Mouse (Mus musculus): ENCODE results near the gene Fmo4. TPM values are rescaled to one million over a fixed set of nuclear protein-coding genes. Genes with fewer than 3 reads are reported as not detected.
"Not testable (repeated sequence)": the region's sequence is repeated elsewhere in the genome, so short reads cannot be mapped to it uniquely, and the experiment has no call there.

Gene Fmo4
- total RNA-seq, 2 experiments from 2014 or later: 0.10 TPM; not detected in 1

DNA sequence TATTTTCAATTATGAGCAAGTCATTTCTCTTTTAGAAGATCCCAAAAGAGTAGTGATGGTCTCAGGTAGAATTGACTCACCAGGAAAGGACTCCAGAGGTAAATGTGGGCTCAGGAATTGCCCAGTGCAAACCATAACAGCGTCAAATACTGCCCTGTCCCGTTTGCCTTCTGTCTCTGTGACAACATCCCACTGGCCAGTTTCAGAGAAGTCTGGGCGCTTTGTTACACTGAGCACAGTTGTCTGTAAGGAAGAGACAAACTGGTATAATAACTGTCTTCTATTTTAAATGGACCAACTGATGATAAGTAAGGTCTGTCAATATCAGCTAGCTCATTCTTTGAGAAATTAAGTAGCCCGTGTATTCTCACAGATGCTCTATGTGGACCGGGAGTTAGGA is 6.3 kb downstream of the Fmo4 start:
- no peak for DNase-seq (ENCODE audit: low spot score)
- intact Hi-C loops (cut with DNase I): no loop called here

DNA sequence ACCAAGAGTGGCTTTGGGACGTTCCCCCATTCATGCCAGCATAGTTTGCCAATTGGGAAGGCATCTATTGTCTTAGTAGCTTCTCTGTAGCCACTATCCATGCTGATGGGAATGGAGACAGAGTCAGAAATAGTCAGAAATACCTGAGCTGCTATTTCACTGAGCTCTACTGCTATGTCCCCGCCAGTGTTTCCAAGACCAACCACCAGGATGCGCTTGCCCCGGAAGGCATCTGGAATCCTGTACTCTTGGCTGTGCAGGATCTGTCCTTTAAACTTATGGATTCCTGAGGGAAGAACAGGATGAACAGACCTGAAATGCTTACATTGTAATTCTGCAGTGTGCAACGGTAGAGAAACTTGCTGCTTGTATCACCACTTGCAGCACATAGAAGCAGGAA is 8.8 kb downstream of the Fmo4 start:
- no peak for DNase-seq (ENCODE audit: low spot score)

DNA sequence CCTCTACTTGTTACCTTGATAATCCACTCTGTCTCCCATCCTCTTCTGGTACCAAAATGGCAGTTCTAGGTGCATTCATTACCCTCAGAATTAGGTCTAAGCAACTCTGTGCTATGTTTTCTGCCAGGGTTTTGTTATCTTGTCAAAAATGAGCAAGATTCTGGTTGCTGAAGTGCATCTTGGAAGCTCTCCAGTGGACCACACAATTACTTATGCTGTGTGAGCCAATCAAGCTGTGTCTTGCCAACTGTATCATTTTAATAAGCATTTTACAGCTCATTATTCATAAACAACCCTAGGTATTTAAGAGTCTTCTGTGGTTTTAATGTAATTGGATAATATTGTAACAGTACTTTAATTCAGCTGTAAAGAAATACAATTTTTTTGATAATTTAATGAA is 17.3 kb downstream of the Fmo4 start:
- intact Hi-C loops (cut with DNase I): no loop called here
- no peak for DNase-seq (ENCODE audit: low spot score)

More for the DNA sequence above, 8.8 kb downstream of the Fmo4 start:
- intact Hi-C loops (cut with DNase I): no loop called here

DNA sequence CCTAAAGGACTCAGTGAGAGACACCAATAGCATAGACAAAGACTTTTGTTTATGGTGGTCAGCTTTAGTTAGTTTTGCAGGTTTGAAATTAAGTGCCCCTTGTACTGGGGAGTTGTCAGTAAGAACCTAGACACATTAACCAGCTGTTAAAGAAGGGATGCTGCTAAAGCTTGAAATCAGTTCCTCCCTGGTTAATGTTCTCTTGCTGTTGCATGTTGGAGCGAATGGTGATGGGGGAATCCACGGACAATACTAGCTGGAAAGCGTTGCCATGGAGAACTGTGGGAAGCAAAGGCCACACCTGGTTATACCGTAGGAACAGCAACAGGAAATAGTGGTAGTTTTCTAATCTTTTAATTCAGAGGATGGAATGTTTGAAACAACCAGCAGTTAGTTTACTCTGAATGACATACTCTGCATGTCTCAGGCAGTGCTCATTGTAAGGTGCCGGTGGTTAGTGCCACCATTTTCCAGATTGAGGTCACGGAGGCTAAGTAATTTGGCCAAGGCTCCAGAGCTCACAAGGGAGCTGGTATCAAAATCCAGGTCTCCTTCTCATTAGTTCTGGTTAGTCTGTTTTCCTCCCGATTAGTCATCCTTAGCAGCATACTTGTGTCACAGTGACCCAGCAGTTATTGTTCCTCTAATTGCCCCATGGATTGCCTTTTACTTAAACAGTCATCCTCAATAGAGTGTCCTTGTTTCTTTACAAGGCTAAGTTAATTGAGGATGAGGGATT is 21.3 kb downstream of the Fmo4 start:
- intact Hi-C loops (cut with DNase I): no loop called here

DNA sequence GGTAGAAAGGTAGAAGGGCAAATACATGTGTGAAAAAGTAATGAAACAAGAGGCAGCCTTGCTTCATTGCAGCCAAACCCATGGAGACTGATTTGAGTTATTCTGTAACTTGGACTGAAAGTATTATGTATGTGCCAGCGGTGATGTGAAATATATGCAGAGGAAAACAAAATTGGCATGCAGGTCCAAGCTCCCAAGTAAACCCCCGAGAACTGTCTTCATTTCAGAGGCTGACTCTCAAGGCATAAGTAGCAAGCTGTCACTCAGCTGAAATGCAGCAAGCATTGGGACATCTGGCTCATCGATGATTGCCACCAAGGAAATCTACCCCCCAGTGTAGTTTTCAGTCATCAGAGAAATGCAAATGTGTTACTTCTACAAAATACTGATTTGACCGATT is 28.6 kb downstream of the Fmo4 start:
- DNase-seq (ENCODE audit: low spot score): no peak
- intact Hi-C loops (cut with DNase I): no loop called here

More for the DNA sequence above, 21.3 kb downstream of the Fmo4 start:
- no peak for DNase-seq (ENCODE audit: low spot score)

DNA sequence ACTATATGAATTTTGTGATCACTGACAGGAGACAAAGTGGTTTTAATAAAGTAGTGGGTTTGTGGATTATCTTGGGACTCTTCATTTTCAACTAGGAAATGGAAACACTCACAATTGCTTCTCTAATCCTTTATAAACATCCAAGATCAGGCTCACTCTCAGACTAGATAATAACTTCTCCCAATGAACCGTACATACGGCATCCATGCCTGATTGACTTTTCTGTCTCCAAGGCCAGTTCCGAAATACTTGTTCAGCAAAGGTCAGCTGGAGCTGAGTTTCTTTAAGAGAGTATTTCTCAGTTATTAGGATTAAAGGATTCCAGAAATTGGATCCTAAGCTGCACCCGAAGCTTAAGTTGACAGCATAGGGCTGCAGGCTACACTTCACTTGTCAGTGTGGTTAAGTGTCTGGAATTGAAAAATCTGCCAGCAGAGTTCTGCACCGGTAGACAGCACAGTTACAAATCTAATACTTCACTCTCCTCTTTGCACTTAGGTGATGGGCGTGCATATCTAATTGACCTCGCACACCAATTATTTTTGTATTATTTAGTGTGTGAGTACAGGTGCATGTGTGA is 30.0 kb downstream of the Fmo4 start:
- intact Hi-C loops (cut with DNase I): no loop called here
- no peak for DNase-seq (ENCODE audit: low spot score)

DNA sequence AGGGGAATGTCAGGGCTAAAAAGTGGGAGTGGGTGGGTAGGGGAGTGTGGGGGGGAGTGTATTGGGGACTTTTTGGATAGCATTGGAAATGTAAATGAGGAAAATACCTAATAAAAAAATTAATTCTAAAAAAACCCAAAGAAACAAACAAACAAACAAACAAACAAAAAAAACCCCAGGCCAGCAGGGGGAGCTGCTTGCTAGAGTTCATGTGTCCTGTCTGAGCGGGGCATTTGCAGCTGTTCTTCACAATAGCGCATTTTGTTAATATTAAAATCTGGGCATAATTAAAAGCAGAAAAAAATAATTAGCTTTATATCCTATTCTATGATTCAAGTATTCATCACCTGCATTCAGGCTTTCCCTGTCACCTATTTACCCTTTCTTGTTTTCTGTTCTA is 32.7 kb downstream of the Fmo4 start:
- DNase-seq (ENCODE audit: low spot score); intact Hi-C loops (cut with DNase I): not testable (repeated sequence)

DNA sequence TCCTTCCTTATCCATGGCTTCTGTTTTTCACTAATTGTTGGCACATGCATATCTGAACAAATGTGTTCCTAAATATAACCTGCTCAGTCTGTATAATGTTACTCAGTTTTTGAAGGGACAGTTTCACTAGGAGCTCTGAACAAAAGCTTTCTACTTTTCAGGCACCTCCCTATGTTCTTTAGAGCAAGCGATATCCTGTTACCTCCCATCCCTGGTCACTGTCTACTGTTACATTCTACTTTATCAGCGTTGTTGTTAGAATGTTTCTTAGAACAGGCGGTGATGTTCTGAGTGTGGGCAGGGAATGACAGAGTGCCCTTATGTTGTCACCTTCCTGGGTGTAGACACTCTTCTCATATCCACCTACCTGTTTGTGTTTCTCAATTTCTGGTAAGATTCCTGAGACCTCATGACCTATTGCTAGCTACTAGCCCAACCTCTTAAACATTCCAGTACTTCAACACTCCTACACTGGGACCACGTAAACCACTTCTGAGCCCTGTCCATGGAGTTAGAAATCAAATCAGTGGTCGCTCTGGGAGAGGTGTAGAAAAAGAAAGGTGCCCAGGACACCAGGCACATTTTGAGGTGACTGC is 35.7 kb downstream of the Fmo4 start:
- no peak for DNase-seq (ENCODE audit: low spot score)
- intact Hi-C loops (cut with DNase I): no loop called here

DNA sequence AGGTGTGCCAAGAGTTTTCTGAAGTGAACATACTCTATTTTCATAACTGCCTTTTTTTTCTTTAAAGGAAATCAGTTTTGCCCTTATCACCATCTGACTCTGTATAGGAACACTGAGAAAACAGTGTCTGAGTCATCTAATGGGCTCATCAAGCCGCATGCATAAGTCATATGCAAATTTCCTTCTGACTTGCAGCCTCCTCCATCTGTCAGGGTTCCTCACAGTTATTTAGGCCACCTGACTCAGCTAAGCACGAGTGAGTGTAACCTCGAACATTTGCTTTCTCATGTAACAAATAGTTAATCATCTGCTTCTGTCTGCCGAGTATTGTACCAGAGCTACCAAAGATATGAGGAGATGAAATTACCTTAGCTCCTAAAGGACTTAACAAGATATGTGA is 40.1 kb downstream of the Fmo4 start:
- no peak for DNase-seq (ENCODE audit: low spot score)

DNA sequence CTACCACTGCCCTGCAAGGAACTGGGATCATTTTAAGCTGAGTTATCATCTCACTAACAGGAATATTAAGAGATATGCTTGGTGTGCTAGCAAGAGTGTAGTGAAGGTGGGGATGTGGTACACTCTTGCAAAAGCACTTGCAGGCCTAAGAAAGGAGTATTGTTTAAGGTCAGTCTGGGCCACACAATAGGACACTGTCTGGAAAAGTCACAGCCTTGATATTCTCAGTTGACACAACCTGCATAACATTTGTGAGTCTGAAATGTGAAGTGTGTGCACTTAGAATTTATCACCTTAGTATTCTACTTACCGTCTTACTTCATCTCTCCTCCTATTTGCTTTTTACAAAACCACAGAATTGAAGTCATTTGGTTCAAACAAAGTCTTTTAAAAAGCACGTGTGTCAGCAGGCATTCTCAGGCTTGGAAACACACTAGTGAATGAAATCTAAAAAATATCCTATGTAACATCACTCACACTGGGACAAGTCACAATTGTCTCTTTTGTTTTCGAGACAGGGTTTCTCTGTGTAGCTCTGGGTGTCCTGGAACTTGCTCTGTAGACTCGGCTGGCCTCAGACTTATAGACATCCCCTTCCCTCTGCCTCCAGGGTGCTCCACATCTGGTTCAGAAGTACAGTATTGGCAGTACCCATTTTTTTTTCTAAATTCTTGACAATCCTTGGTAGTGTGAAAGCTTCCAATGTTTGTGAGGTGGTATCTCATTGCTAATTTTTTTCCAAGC is 42.0 kb downstream of the Fmo4 start:
- no peak for DNase-seq (ENCODE audit: low spot score)
- intact Hi-C loops (cut with DNase I): no loop called here

More for the DNA sequence above, 40.1 kb downstream of the Fmo4 start:
- intact Hi-C loops (cut with DNase I): no loop called here

DNA sequence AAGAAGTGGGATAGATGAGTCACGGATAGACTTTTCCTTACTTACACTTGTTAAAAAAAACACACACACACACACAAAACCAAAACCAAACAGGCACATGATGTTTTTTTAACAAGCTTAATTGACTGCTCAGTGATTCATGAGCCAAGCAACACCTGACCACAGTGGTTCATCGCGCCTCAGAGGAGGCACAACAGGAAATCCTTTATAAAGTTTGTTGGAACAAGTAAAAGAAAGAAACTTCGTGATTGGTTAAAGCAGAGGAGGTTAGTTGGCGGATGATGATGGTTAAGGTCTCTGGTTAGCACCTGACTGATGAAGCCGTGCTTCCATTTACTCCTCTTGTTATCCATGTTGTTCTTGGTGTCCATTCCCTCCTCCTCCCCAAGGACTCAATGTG is 61.8 kb downstream of the Fmo4 start:
- intact Hi-C loops (cut with DNase I): no loop called here

DNA sequence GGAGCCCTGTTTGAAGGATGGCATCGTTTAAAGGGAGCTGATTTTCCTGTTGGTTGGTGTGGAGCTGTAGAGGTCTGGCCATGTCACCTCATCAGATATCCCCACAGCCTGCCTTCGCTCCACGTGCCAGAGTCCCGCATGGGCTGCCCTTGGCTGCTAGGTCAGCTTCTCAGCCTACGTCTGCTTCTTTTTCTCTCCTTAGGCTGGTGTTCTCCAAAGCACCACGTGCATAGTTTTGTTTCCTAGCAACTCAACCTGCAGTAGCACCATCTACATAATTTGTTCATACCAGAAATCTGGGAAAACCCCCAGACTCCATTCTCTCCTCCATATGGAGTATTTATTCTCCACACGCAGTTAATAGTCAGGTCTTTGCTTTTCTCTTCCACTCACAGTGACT is 64.2 kb downstream of the Fmo4 start:
- intact Hi-C loops (cut with DNase I): loop anchor here (10.0 kb wide), 1 partner anchor 395 kb away; no protein-coding TSS in a partner anchor
- DNase-seq (ENCODE audit: low spot score): no peak

More for the DNA sequence above, 61.8 kb downstream of the Fmo4 start:
- no peak for DNase-seq (ENCODE audit: low spot score)

DNA sequence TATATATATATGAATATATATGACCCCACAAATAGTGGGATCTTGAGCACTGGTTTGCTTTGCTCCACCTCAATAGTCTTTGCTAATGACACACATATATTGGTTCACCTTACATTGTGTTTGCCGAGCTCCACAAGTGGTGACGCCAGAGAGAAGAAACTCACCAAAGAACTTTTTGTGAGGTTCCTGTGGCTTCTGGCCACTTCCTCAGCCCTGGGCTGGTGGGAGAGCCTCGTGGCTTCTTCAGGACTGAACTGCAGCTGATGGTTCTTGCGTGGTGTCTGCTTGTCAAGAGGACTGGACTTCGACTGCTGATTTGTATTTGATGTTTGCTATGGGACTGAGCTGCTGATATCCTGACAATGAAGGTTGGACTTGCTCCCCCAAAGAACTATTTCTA is 65.0 kb downstream of the Fmo4 start:
- no peak for DNase-seq (ENCODE audit: low spot score)
- intact Hi-C loops (cut with DNase I): loop anchor here (10.0 kb wide), 1 partner anchor 394 kb away; no protein-coding TSS in a partner anchor

Other genes with a start within 250 kb of the Fmo4 start
- 10 to 100 TPM; 19.9 to 24.0 TPM for gene Vamp4, start 243.5 kb downstream of the Fmo4 start, total RNA-seq (2021)
- gene Myoc, start 174.8 kb downstream of the Fmo4 start, total RNA-seq (2021): 1 to 10 TPM; 2.3 TPM
- not detected for gene Myocos, start 155.8 kb downstream of the Fmo4 start, total RNA-seq (2021)
- 10 to 100 TPM; 74.4 to 83.8 TPM for gene Prrc2c, start 73.4 kb downstream of the Fmo4 start, total RNA-seq (2021)
- 10 to 100 TPM; 36.9 to 40.7 TPM for gene Fmo1, start 52.6 kb upstream of the Fmo4 start, total RNA-seq (2021)
- gene Fmo2, start 84.8 kb upstream of the Fmo4 start, total RNA-seq (2021): 10 to 100 TPM; 27.4 to 29.5 TPM
- not detected for gene Fmo6, start 123.5 kb upstream of the Fmo4 start, total RNA-seq (2021)
- gene Fmo3, start 170.6 kb upstream of the Fmo4 start, total RNA-seq (2021): not detected

Data from heart, postnatal 25 days (tissue).